Mouse (Mus musculus) forebrain, postnatal 0 days (tissue): ENCODE data around the gene Fam213b. TPM values are rescaled to one million over a fixed set of nuclear protein-coding genes. Genes with fewer than 3 reads are reported as not detected.

Source experiments
- ATAC-seq: fragments of 200-750 bp; cut with Nextera tagmentation; 2 replicates; pipeline ENCODE4 v1.8.0; 2017; ENCODE audit warnings: mild to moderate bottlenecking, moderate library complexity
- DNase-seq: peaks from one replicate; pipeline ENCODE4 v3.0.0-alpha.2; 2015
- H3K27ac ChIP-seq: fragments of 300-500 bp; sonication (generic); 2 replicates; pipeline ENCODE4 v1.5.1; 2014; ENCODE audit warnings: low read depth, mild to moderate bottlenecking, antibody characterized with exemption, low read length, moderate library complexity, mixed read lengths
- H3K27me3 ChIP-seq: fragments of 300-500 bp; sonication (generic); 2 replicates; pipeline ENCODE4 v1.6.1; 2014; ENCODE audit warnings: mild to moderate bottlenecking, low read length, mixed read lengths; ENCODE audit not compliant: insufficient read depth
- H3K36me3 ChIP-seq: fragments of 300-500 bp; sonication (generic); 2 replicates; pipeline ENCODE4 v1.6.1; 2014; ENCODE audit warnings: mild to moderate bottlenecking, moderate library complexity; ENCODE audit not compliant: insufficient read depth
- H3K4me1 ChIP-seq: fragments of 300-500 bp; sonication (generic); 2 replicates; pipeline ENCODE4 v1.6.1; 2014; ENCODE audit warnings: antibody characterized with exemption; ENCODE audit not compliant: insufficient read depth
- H3K4me2 ChIP-seq: fragments of 300-500 bp; sonication (generic); 2 replicates; pipeline ENCODE4 v1.6.1; 2014; ENCODE audit warnings: low read depth, mild to moderate bottlenecking, moderate library complexity
- H3K4me3 ChIP-seq: fragments of 300-500 bp; sonication (generic); 2 replicates; pipeline ENCODE4 v1.5.1; 2014; ENCODE audit warnings: low read depth, low read length, mixed read lengths
- H3K9ac ChIP-seq: fragments of 300-500 bp; sonication (generic); 2 replicates; pipeline ENCODE4 v1.6.1; 2014; ENCODE audit warnings: mild to moderate bottlenecking
- H3K9me3 ChIP-seq: fragments of 300-500 bp; sonication (generic); 2 replicates; pipeline ENCODE4 v1.6.1; 2016; ENCODE audit warnings: low read length
- CTCF ChIP-seq: sonication (generic); IDR thresholded peaks from 2 replicates; pipeline ENCODE4 v1.5.1; 2016; ENCODE audit warnings: antibody characterized with exemption, control low read depth, low read depth
- WGBS: fragments of 180-500 bp; shearing (Covaris S2); extraction: QIAGEN DNeasy Blood & Tissue Kit; methylation state at CpG from one replicate; pipeline ENCODE4 v1.1.7; 2014; 5-methylcytosine and 5-hydroxymethylcytosine counted together
- polyA plus RNA-seq: library from polyadenylated mRNA; unstranded; fragments of >200 nt; fragmentation: Nextera tagmentation; extraction: Ambion mirVana; gene quantifications from 2 replicates; pipeline ENCODE4 v1.2.1, GENCODE M21; 2015
- total RNA-seq: library from RNA; depleted of rRNA; stranded (reverse); fragments of >200 nt; gene quantifications from 2 replicates; pipeline ENCODE4 v1.2.3, GENCODE M21; 2014

The Fam213b gene
- total and polyA plus RNA-seq, 2 experiments from 2014 or later: 30.8 to 62.1 TPM

DNA sequence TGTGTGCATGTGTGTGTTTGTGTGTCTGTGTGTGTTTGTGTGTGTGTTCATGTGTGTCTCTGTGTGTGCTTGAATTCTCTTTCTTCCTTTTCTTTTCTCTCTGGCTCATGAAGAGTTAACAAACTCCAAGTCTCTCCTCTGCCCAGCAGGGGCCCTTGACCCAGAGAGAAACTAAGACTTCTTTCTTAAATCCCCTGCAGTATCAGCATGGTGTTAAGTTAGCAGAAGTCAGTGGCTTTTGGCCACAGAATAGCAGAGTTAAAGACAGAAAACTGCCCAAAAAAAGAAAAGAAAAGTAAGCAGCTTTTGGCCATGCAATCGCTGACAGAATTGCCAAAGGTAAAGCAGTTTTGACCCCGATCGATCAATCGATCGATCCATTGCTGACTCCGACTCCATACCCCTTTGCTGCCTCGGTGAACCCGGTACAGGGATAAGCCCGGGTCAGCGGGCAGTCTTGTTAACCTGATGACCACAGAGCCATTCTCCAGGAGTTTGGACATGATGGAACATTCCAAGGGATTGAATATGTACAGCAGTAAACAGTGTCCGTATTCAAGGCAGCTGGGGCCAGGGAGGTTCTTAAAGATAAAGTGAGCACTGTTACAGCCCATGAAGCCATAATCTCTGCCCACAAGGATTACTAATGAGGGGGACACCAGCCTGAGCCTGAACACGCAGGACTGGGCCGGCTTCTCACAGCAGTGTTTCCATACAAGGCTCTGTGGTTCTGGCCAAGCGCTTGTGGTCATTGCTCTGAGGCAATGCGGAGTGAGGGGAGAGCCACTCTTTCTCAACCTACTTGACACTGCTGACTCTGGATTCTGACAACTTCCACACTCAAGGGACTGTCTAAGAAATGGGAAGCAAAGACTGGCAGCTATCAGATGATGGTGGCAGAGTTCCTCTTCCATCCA lies 11.9 kb upstream of the Fam213b start:
- Histone ChIP-seq H3K27me3 (no peaks in the 10 kb centered on the region), H3K9ac (no peak overlapping the region), H3K27ac (no peak overlapping the region), H3K4me3 (no peak overlapping the region), H3K4me1 (no peaks in the 10 kb centered on the region), H3K9me3 (no peaks in the 10 kb centered on the region), H3K4me2 (no peak overlapping the region), H3K36me3 (no peaks in the 10 kb centered on the region)
- TF ChIP-seq CTCF: no peak
- DNase-seq (no peak), ATAC-seq (peak; percentile 25; the same call in 1 of the 2 replicates)
- WGBS: 12% methylated on average over 15 of the region's 15 CpGs

- H3K4me2 ChIP-seq: no peak overlapping the region
- no peak overlapping the region for H3K4me3 ChIP-seq
- no peak overlapping the region for H3K27ac ChIP-seq
- no peak for DNase-seq
- no peaks in the 10 kb centered on the region for H3K36me3 ChIP-seq
- no peak for ATAC-seq
- 91% methylated on average over 5 of the region's 5 CpGs for WGBS
- TF ChIP-seq CTCF: no peak
- no peaks in the 10 kb centered on the region for H3K27me3 ChIP-seq
- no peak overlapping the region for H3K9ac ChIP-seq
- no peaks in the 10 kb centered on the region for H3K4me1 ChIP-seq
- no peaks in the 10 kb centered on the region for H3K9me3 ChIP-seq
These were observed 9.6 kb upstream of the Fam213b start for GRCm38 (mm10) chr4:154908490-154908889.

GRCm38 (mm10) chr4:154907833-154908232 lies 8.9 kb upstream of the Fam213b start:
- no peaks in the 10 kb centered on the region for H3K36me3 ChIP-seq
- no peaks in the 10 kb centered on the region for H3K27me3 ChIP-seq
- H3K27ac ChIP-seq: no peak overlapping the region
- DNase-seq (peak; percentile 82), ATAC-seq (peak; percentile 75)
- peak; percentile 84 for TF ChIP-seq CTCF
- WGBS: 45% methylated on average over 17 of the region's 17 CpGs
- H3K9ac ChIP-seq: no peak overlapping the region
- no peak overlapping the region for H3K4me2 ChIP-seq
- no peaks in the 10 kb centered on the region for H3K9me3 ChIP-seq
- no peak overlapping the region for H3K4me3 ChIP-seq
- H3K4me1 ChIP-seq: no peaks in the 10 kb centered on the region

DNA sequence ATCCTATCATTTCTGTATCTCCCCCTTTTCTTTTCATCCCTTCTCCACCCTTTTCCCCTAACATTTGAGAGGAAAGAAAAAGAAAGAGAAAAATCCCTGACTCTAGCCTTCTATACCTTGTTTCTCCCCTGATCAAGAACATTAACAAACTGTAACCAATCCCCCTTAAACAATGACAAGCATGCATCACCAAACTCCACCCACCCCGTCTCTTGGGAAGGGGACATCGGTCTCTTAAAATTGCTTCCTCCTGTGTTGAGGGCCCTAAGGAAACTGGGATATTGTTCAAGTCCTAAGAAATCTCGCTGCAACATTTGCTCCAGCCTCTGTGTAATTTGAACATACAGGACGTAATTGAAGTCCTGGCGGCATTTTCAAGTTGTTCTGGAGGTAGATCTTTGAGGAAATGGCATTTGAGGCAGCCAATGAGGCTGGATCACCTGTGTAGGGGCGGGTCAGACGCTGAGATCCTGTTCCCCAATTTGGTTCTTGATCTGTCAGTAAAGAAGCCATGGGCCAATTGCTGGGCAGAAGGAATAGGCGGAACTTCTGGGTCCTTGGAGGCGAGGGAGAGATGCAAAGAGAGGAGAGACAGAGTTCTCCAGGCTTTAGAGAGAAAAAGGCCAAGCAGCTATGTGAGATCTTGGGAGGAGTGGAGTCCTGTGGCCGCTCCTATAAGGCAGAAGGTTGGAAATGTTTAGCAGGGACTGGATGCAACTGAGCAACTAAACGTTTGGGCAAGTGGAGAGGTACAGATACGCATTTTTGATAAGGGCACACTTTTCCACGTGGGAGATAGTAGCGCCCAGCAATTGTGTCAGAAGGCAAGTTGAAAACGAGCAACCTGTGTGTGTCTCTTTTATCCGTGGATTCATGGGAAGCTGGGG lies 5.5 kb upstream of the Fam213b start:
- H3K4me1 ChIP-seq: no peaks in the 10 kb centered on the region
- peak overlapping the region; percentile 57 for H3K4me2 ChIP-seq
- no peaks in the 10 kb centered on the region for H3K9me3 ChIP-seq
- ATAC-seq (peak; percentile 98), DNase-seq (peak; percentile 91)
- no peak overlapping the region for H3K9ac ChIP-seq
- H3K27ac ChIP-seq: no peak overlapping the region
- 4% methylated on average over 16 of the region's 16 CpGs for WGBS
- H3K36me3 ChIP-seq: no peaks in the 10 kb centered on the region
- no peak for TF ChIP-seq CTCF
- no peaks in the 10 kb centered on the region for H3K27me3 ChIP-seq
- H3K4me3 ChIP-seq: peak overlapping the region; percentile 35

DNA sequence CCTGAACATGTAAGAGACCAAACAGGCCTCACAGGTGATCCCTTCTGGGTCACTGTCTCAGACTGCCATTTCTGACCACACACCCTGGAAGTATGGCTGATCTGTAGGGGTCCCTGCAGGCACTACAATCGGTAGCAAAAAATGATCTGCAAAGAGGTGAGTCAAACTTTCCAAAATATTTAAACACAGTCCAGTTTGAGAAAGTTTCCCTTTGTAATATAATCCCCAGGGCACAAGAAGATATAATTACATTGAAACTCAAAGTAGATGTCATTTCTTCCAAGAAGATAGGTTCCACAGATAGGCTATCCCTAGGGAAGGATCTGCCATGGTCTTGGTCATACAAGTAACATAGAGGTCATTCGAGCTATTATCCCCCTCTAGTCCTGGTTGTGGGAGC lies 3.4 kb upstream of the Fam213b start:
- TF ChIP-seq CTCF: no peak
- Histone ChIP-seq H3K9me3 (no peaks in the 10 kb centered on the region), H3K27ac (no peak overlapping the region), H3K4me1 (peaks cover 9% of the 10 kb centered on the region), H3K4me3 (no peak overlapping the region), H3K4me2 (no peak overlapping the region), H3K9ac (no peak overlapping the region), H3K27me3 (no peaks in the 10 kb centered on the region), H3K36me3 (no peaks in the 10 kb centered on the region)
- ATAC-seq (no peak), DNase-seq (no peak)
- 89% methylated on average over 2 of the region's 2 CpGs for WGBS

- H3K4me3 ChIP-seq: peak overlapping the region; percentile 56
- no peak for DNase-seq
- peak overlapping the region; percentile 67 for H3K9ac ChIP-seq
- H3K36me3 ChIP-seq: no peaks in the 10 kb centered on the region
- no peaks in the 10 kb centered on the region for H3K9me3 ChIP-seq
- H3K4me2 ChIP-seq: peak overlapping the region; percentile 95
- H3K4me1 ChIP-seq: peaks cover 14% of the 10 kb centered on the region
- no peak for TF ChIP-seq CTCF
- 0 out of 2 replicates have a peak overlapping the region, but pooled peaks have one; percentile 73 for H3K27ac ChIP-seq
- H3K27me3 ChIP-seq: no peaks in the 10 kb centered on the region
- no peak for ATAC-seq
- WGBS: 72% methylated on average over 6 of the region's 6 CpGs
These were observed 1.1 kb downstream of the Fam213b start for GRCm38 (mm10) chr4:154897676-154898465.
